ENCODE assay signal across 9 mouse cellular contexts in genomic region chr7:127707045-127707956, GRCm38 (mm10). TPM values are rescaled to one million over a fixed set of nuclear protein-coding genes. Genes with fewer than 3 reads are reported as not detected.
A peak's percentile ranks its signal among the peaks of the same experiment; 100 is the strongest.
DNase-seq lines count a peak whose midpoint lies in the region; ATAC-seq lines count a peak whose summit lies in the region.
"Had no signal": no experiment of that assay in that cellular context is flagged by ENCODE, and none has a peak within 500 bp of the region (broad histone marks: within the 10 kb centered on the region; RNA-seq: fewer than 3 reads in every experiment).

No protein-coding gene starts in this region.

- H3K4me1 ChIP-seq in liver, embryonic 16.5 days (ENCODE audit: control insufficient read depth, low read depth, low read length): peaks cover 28% of the 10 kb centered on the region

- ATAC-seq in liver, embryonic 16.5 days (ENCODE audit: low read depth): no peak

- peak; percentile 27 for DNase-seq in adrenal gland, adult 2 months
- DNase-seq in adrenal gland, postnatal 4 days (ENCODE audit: low spot score in 2 of 2): no peak
- peak; percentile 13 for DNase-seq in ovary, postnatal 14 days (ENCODE audit: low spot score)
- DNase-seq in ovary, postnatal 10 days (ENCODE audit: low spot score): no peak
- peak; percentile 27 for DNase-seq in heart, postnatal 4 days
- DNase-seq in thymus, postnatal 25 days: peak; percentile 38
- no peak for DNase-seq in left cerebral cortex, adult 8-10 months (ENCODE audit: low spot score in 2 of 2)

- H3K4me3 ChIP-seq in liver, embryonic 16.5 days (ENCODE audit: low read depth, low read length): peak overlapping the region; percentile 76

- WGBS in liver, embryonic 16.5 days (ENCODE audit: insufficient replicate concordance): 27% methylated on average over 22 of the region's 22 CpGs

- peak overlapping the region; percentile 76 for H3K9ac ChIP-seq in liver, embryonic 16.5 days (ENCODE audit: low read depth, low read length)

- peak overlapping the region; percentile 93 for H3K4me2 ChIP-seq in liver, embryonic 16.5 days (ENCODE audit: low read depth, low read length)

- H3K27ac ChIP-seq in liver, embryonic 16.5 days (ENCODE audit: low read length): peak overlapping the region; percentile 87

- H3K36me3 ChIP-seq in liver, embryonic 16.5 days (ENCODE audit: control insufficient read depth, insufficient read depth): no peaks in the 10 kb centered on the region

- no peaks in the 10 kb centered on the region for H3K27me3 ChIP-seq in liver, embryonic 16.5 days (ENCODE audit: control insufficient read depth, insufficient read depth, low read depth, low read length)

- no peaks in the 10 kb centered on the region for H3K9me3 ChIP-seq in liver, embryonic 16.5 days (replicated peaks; ENCODE audit: control insufficient read depth, low read length)

RNA-seq across cellular contexts. Expression of gene Bcl7c, which starts 1.4 kb away (rescaled TPM):
- 10 to 100 TPM; 70.9 to 86.0 TPM for total RNA-seq in adrenal gland, adult 2 months (2021)
- polyA plus RNA-seq in adrenal gland, adult 2 months (2012; rRNA removed): 70.5 and 78.0 TPM in 2 replicates
- 100 to 1,000 TPM; 129 to 135 TPM for total RNA-seq in adrenal gland, postnatal 4 days (2021)
- total RNA-seq in heart, postnatal 4 days (2021): 10 to 100 TPM; 67.6 to 71.1 TPM
- 16.8 and 17.0 TPM in 2 replicates for polyA plus RNA-seq in liver, embryonic 16.5 days (2015; fragmentation: Nextera tagmentation; extraction: Ambion mirVana)
- 10 to 100 TPM; 31.4 to 49.5 (median 43.6) TPM for total RNA-seq in left cerebral cortex, adult 8-10 months (2022)

RNA-seq across cellular contexts. Expression of gene Ctf1, which starts 5.2 kb away (rescaled TPM):
- total RNA-seq in adrenal gland, adult 2 months (2021): 1 to 10 TPM; 3.3 to 3.7 TPM
- polyA plus RNA-seq in adrenal gland, adult 2 months (2012; rRNA removed): 18.9 and 22.1 TPM in 2 replicates
- total RNA-seq in adrenal gland, postnatal 4 days (2021): 1 to 10 TPM; 5.2 to 5.4 TPM
- 1 to 10 TPM; 3.4 to 4.0 TPM for total RNA-seq in heart, postnatal 4 days (2021)
- polyA plus RNA-seq in liver, embryonic 16.5 days (2015; fragmentation: Nextera tagmentation; extraction: Ambion mirVana): 2.0 and 2.5 TPM in 2 replicates
- 1 to 10 TPM; 3.1 to 6.9 (median 4.2) TPM for total RNA-seq in left cerebral cortex, adult 8-10 months (2022)

RNA-seq across cellular contexts. Expression of gene Ctf2, which starts 24.7 kb away (rescaled TPM):
- not detected for total RNA-seq in adrenal gland, adult 2 months (2021)
- polyA plus RNA-seq in adrenal gland, adult 2 months (2012; rRNA removed): not detected in 2 replicates
- not detected for total RNA-seq in adrenal gland, postnatal 4 days (2021)
- total RNA-seq in heart, postnatal 4 days (2021): not detected
- 0.05 TPM in 2 replicates for polyA plus RNA-seq in liver, embryonic 16.5 days (2015; fragmentation: Nextera tagmentation; extraction: Ambion mirVana)
- total RNA-seq in left cerebral cortex, adult 8-10 months (2022): not detected
- total RNA-seq: liver, adult 2 months had no signal
- polyA plus RNA-seq: liver, adult 2 months had no signal

RNA-seq across cellular contexts. Expression of gene Fbxl19, which starts 37.0 kb away (rescaled TPM):
- total RNA-seq in adrenal gland, adult 2 months (2021): 10 to 100 TPM in 1 of 2 experiments, 1 to 10 TPM in 1; 9.5 to 11.6 TPM
- polyA plus RNA-seq in adrenal gland, adult 2 months (2012; rRNA removed): 34.5 and 42.6 TPM in 2 replicates
- total RNA-seq in adrenal gland, postnatal 4 days (2021): 10 to 100 TPM; 24.6 to 26.0 TPM
- total RNA-seq in heart, postnatal 4 days (2021): 1 to 10 TPM; 6.0 TPM
- polyA plus RNA-seq in liver, embryonic 16.5 days (2015; fragmentation: Nextera tagmentation; extraction: Ambion mirVana): 1.9 and 2.0 TPM in 2 replicates
- 10 to 100 TPM; 59.3 to 68.5 (median 63.5) TPM for total RNA-seq in left cerebral cortex, adult 8-10 months (2022)

Comparison
In these comparisons a context has a peak if more than half of its experiments do, and no peak if none do; other contexts are left out.
1. DNase-seq: peak in adrenal gland, adult 2 months (single experiment), ovary, postnatal 14 days (single experiment), heart, postnatal 4 days (single experiment) and thymus, postnatal 25 days (single experiment); none in adrenal gland, postnatal 4 days (0 of 2), ovary, postnatal 10 days (single experiment) and left cerebral cortex, adult 8-10 months (0 of 2).